Mouse (Mus musculus): Measurements from ENCODE around the gene Actl11. TPM values are rescaled to one million over a fixed set of nuclear protein-coding genes. Genes with fewer than 3 reads are reported as not detected.

Actl11 gene
- polyA plus RNA-seq, 1 experiment from 2014 or later, result not detected

- peak; percentile 54; the same call in 1 of the 2 replicates for ATAC-seq (replicated peaks; ENCODE audit: insufficient number of reproducible peaks, insufficient read depth, low FRiP score, low read depth)
- no peaks in the 10 kb centered on the region for H3K9me3 ChIP-seq (replicated peaks)
- H3K27me3 ChIP-seq, result no peaks in the 10 kb centered on the region
- H3K4me1 ChIP-seq (replicated peaks), result peaks cover 45% of the 10 kb centered on the region
- 23% methylated on average over 6 of the region's 6 CpGs for WGBS
- H3K27ac ChIP-seq, result peak overlapping the region; percentile 48; the same call in 1 of the 2 replicates
- no peak overlapping the region for H3K9ac ChIP-seq
- peak overlapping the region; percentile 7; the same call in 1 of the 2 replicates for H3K4me2 ChIP-seq
- H3K36me3 ChIP-seq, result no peaks in the 10 kb centered on the region
- H3K4me3 ChIP-seq, result no peak overlapping the region
These were observed 4.3 kb upstream of the Actl11 start for GRCm38 (mm10) chr9:107923956-107924355.

DNA sequence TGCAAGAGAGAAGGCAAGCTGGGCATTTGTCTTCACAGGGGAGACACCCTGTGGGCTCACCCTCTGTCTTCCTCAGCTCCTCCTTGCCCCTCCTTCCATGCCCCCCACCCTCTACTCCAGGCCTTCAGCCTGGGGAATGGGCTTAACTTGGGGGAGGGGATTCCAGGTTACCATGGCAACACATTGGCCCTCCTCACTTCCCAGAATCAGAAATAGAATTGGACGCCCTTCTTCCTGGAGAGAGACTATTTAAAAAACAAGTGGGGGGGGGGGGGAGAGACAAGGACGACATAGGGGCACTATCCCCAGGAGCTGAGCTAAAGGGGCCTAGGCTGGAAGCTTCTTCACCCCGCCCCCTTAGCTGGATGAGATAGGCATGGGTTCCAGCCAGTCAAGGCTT lies 3.0 kb upstream of the Actl11 start:
- no peak overlapping the region for H3K9ac ChIP-seq
- peaks cover 46% of the 10 kb centered on the region for H3K4me1 ChIP-seq (replicated peaks)
- H3K36me3 ChIP-seq, result no peaks in the 10 kb centered on the region
- no peak overlapping the region for H3K4me2 ChIP-seq
- no peaks in the 10 kb centered on the region for H3K9me3 ChIP-seq (replicated peaks)
- H3K27me3 ChIP-seq, result no peaks in the 10 kb centered on the region
- WGBS, result 27% methylated on average over 3 of the region's 3 CpGs
- ATAC-seq (replicated peaks; ENCODE audit: insufficient number of reproducible peaks, insufficient read depth, low FRiP score, low read depth), result no peak
- no peak overlapping the region for H3K4me3 ChIP-seq
- no peak overlapping the region for H3K27ac ChIP-seq

GRCm38 (mm10) chr9:107926920-107927420 lies 1.3 kb upstream of the Actl11 start:
- H3K4me1 ChIP-seq (replicated peaks), result peaks cover 46% of the 10 kb centered on the region
- no peaks in the 10 kb centered on the region for H3K27me3 ChIP-seq
- 27% methylated on average over 9 of the region's 9 CpGs for WGBS
- H3K4me2 ChIP-seq, result 0 out of 2 replicates have a peak overlapping the region, but pooled peaks have one; percentile 30
- H3K9me3 ChIP-seq (replicated peaks), result no peaks in the 10 kb centered on the region
- no peaks in the 10 kb centered on the region for H3K36me3 ChIP-seq
- H3K4me3 ChIP-seq, result no peak overlapping the region
- ATAC-seq (replicated peaks; ENCODE audit: insufficient number of reproducible peaks, insufficient read depth, low FRiP score, low read depth), result no peak; the same call in 1 of the 2 replicates
- no peak overlapping the region for H3K9ac ChIP-seq
- no peak overlapping the region for H3K27ac ChIP-seq

DNA sequence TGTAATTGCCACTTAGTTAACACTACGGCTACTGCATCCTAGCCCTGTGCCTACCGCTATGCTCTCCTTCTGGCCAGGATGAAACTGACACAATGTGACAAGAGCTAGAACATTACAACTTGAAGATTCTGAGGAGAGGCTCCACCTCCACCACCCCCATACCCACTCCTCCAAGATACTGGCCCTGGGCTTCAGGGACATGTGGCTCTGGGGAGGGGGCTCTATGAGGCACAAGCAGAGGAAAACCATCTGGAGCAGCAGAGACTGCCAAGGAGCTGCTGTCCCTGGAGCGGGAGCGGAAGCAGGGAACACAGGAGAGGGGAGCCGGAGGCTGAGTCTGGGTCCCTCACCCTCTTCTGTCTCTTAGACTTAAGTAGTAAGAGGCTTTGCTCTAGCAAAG lies 520 bp upstream of the Actl11 start:
- Histone ChIP-seq H3K9ac (no peak overlapping the region), H3K4me1 (replicated peaks) (peaks cover 46% of the 10 kb centered on the region), H3K9me3 (replicated peaks) (no peaks in the 10 kb centered on the region), H3K4me3 (no peak overlapping the region), H3K27ac (no peak overlapping the region), H3K27me3 (no peaks in the 10 kb centered on the region), H3K4me2 (no peak overlapping the region), H3K36me3 (no peaks in the 10 kb centered on the region)
- WGBS, result 70% methylated on average over 5 of the region's 5 CpGs
- no peak for ATAC-seq (replicated peaks; ENCODE audit: insufficient number of reproducible peaks, insufficient read depth, low FRiP score, low read depth)

DNA sequence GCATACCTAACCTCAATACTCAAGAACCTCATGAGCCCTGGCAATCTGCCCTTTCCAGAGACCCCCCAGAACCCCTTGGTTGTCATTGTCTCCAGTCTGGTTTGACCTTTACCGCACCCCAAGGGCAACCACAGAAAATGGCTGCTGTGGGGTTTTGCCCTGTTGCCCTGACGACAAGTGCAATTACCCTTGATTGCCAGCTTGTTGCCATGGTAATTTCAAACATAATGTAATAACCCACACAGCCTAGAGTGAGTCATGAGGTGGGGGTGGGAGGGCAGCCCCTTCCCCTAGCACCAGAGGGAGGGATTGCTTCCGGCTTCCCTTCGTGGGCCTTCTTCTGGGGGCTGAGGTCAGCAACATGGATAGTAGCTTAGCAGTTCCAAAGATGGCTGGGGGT lies 4.0 kb downstream of the Actl11 start:
- peaks cover 32% of the 10 kb centered on the region for H3K27me3 ChIP-seq
- WGBS, result 77% methylated on average over 4 of the region's 4 CpGs
- peaks cover 31% of the 10 kb centered on the region for H3K4me1 ChIP-seq (replicated peaks)
- ATAC-seq (replicated peaks; ENCODE audit: insufficient number of reproducible peaks, insufficient read depth, low FRiP score, low read depth), result no peak
- H3K4me3 ChIP-seq, result no peak overlapping the region
- H3K9me3 ChIP-seq (replicated peaks), result no peaks in the 10 kb centered on the region
- no peak overlapping the region for H3K4me2 ChIP-seq
- H3K36me3 ChIP-seq, result no peaks in the 10 kb centered on the region
- no peak overlapping the region for H3K9ac ChIP-seq
- no peak overlapping the region for H3K27ac ChIP-seq

GRCm38 (mm10) chr9:107934146-107934545 lies 5.9 kb downstream of the Actl11 start:
- ATAC-seq (replicated peaks; ENCODE audit: insufficient number of reproducible peaks, insufficient read depth, low FRiP score, low read depth), result no peak

GRCm38 (mm10) chr9:107935374-107935773 lies 7.1 kb downstream of the Actl11 start, which contains the start of gene Camkv:
Gene Camkv (plus strand): TSS chr9:107935674.
- Histone ChIP-seq H3K9me3 (replicated peaks) (no peaks in the 10 kb centered on the region), H3K27ac (no peak within 1 kb of the TSS), H3K36me3 (no peaks in the 10 kb centered on the region), H3K4me1 (replicated peaks) (peaks cover 13% of the 10 kb centered on the region), H3K4me3 (peak within 1 kb of the TSS; percentile 50), H3K27me3 (peaks cover 58% of the 10 kb centered on the region), H3K4me2 (peak within 1 kb of the TSS; percentile 88), H3K9ac (peak within 1 kb of the TSS; percentile 34)
- no peak for ATAC-seq (replicated peaks; ENCODE audit: insufficient number of reproducible peaks, insufficient read depth, low FRiP score, low read depth)
- 21% methylated on average over 3 of the region's 3 CpGs for WGBS

More at GRCm38 (mm10) chr9:107934146-107934545, 5.9 kb downstream of the Actl11 start:
- 81% methylated on average over 11 of the region's 11 CpGs for WGBS
- Histone ChIP-seq H3K36me3 (no peaks in the 10 kb centered on the region), H3K4me3 (no peak overlapping the region), H3K4me2 (no peak overlapping the region), H3K9ac (no peak overlapping the region), H3K27ac (no peak overlapping the region), H3K27me3 (peaks cover 50% of the 10 kb centered on the region), H3K4me1 (replicated peaks) (peaks cover 13% of the 10 kb centered on the region), H3K9me3 (replicated peaks) (no peaks in the 10 kb centered on the region)

GRCm38 (mm10) chr9:107935790-107936214 lies 7.5 kb downstream of the Actl11 start:
- H3K36me3 ChIP-seq, result no peaks in the 10 kb centered on the region
- H3K4me2 ChIP-seq, result peak overlapping the region; percentile 88
- peaks cover 58% of the 10 kb centered on the region for H3K27me3 ChIP-seq
- H3K9me3 ChIP-seq (replicated peaks), result no peaks in the 10 kb centered on the region
- 0% methylated on average over 41 of the region's 41 CpGs for WGBS
- H3K9ac ChIP-seq, result peak overlapping the region; percentile 34
- ATAC-seq (replicated peaks; ENCODE audit: insufficient number of reproducible peaks, insufficient read depth, low FRiP score, low read depth), result no peak
- H3K4me3 ChIP-seq, result peak overlapping the region; percentile 50
- no peak overlapping the region for H3K27ac ChIP-seq
- peaks cover 13% of the 10 kb centered on the region for H3K4me1 ChIP-seq (replicated peaks)

- peak overlapping the region; percentile 88 for H3K4me2 ChIP-seq
- no peaks in the 10 kb centered on the region for H3K36me3 ChIP-seq
- peak overlapping the region; percentile 50 for H3K4me3 ChIP-seq
- WGBS, result 3% methylated on average over 29 of the region's 29 CpGs
- no peak overlapping the region for H3K27ac ChIP-seq
- H3K9ac ChIP-seq, result peak overlapping the region; percentile 34
- H3K27me3 ChIP-seq, result peaks cover 61% of the 10 kb centered on the region
- H3K4me1 ChIP-seq (replicated peaks), result peaks cover 13% of the 10 kb centered on the region
- ATAC-seq (replicated peaks; ENCODE audit: insufficient number of reproducible peaks, insufficient read depth, low FRiP score, low read depth), result peak; percentile 15; the same call in 1 of the 2 replicates
- H3K9me3 ChIP-seq (replicated peaks), result no peaks in the 10 kb centered on the region
These were observed 8.1 kb downstream of the Actl11 start for GRCm38 (mm10) chr9:107936215-107936822.

- H3K4me1 ChIP-seq (replicated peaks), result peaks cover 13% of the 10 kb centered on the region
- no peak overlapping the region for H3K4me3 ChIP-seq
- WGBS, result 25% methylated on average over 3 of the region's 3 CpGs
- H3K27ac ChIP-seq, result no peak overlapping the region
- no peaks in the 10 kb centered on the region for H3K36me3 ChIP-seq
- H3K9me3 ChIP-seq (replicated peaks), result no peaks in the 10 kb centered on the region
- ATAC-seq (replicated peaks; ENCODE audit: insufficient number of reproducible peaks, insufficient read depth, low FRiP score, low read depth), result no peak
- H3K4me2 ChIP-seq, result peak overlapping the region; percentile 88; the same call in 1 of the 2 replicates
- H3K9ac ChIP-seq, result no peak overlapping the region
- H3K27me3 ChIP-seq, result peaks cover 61% of the 10 kb centered on the region
These were observed 8.6 kb downstream of the Actl11 start for GRCm38 (mm10) chr9:107936831-107937230.

DNA sequence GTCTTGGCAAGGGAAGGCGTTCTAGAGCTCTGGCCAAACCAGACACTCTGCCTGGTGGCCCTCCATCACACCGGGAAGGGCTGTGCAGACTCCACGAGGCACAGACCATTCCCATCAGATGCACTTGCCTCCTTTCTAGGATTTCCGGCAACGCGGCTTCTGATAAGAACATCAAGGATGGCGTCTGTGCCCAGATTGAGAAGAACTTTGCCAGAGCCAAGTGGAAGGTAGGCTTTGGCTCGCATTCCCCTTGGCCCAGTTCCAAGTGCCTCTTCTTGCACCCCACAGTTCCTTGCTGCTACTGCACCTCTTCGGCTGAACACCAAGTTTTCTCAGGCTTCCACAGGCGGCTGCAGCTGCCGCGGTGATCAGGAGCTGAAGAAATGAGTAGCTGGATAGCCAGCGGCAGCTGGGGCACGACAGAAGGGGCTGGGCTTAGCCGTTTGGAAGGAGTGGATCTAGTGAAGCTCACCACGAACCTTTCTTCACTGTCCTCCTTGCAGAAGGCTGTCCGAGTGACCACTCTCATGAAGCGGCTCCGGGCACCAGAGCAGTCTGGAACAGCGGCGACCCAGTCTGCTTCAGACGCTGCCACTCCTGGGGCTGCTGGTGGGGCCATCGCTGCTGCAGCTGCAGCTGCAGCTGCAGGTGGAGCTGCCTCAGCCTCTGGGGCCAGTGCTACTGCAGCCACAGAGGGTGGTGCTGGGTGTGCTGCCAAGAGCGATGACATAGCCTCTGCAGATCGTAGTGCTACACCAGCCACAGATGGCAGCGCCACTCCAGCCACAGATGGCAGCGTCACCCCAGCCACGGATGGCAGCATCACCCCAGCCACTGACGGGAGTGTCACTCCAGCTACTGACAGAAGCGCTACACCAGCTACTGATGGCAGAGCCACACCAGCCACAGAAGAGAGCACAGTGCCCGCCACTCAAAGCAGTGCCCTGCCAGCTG lies 19.2 kb downstream of the Actl11 start:
- ATAC-seq (replicated peaks; ENCODE audit: insufficient number of reproducible peaks, insufficient read depth, low FRiP score, low read depth), result no peak
- no peaks in the 10 kb centered on the region for H3K9me3 ChIP-seq (replicated peaks)
- H3K27ac ChIP-seq, result no peak overlapping the region
- H3K36me3 ChIP-seq, result no peaks in the 10 kb centered on the region
- H3K27me3 ChIP-seq, result no peaks in the 10 kb centered on the region
- WGBS, result 79% methylated on average over 31 of the region's 31 CpGs
- no peak overlapping the region for H3K4me2 ChIP-seq
- H3K4me3 ChIP-seq, result no peak overlapping the region
- H3K9ac ChIP-seq, result no peak overlapping the region
- peaks cover 15% of the 10 kb centered on the region for H3K4me1 ChIP-seq (replicated peaks)

Measured in heart, embryonic 15.5 days (tissue).